Mouse (Mus musculus) ES-E14 (cell line): ENCODE data around the gene Pkm.

Source experiments
- CHD2 ChIP-seq: IDR thresholded peaks from 2 replicates; pipeline ENCODE4 v1.6.1; 2014; ENCODE audit warnings: mild to moderate bottlenecking, low read depth, low read length, inconsistent platforms
- HCFC1 ChIP-seq: IDR thresholded peaks from 2 replicates; pipeline ENCODE4 v1.6.1; 2012; ENCODE audit warnings: low read length, inconsistent platforms, borderline replicate concordance; ENCODE audit not compliant: insufficient read depth
- MAFK ChIP-seq: IDR thresholded peaks from 2 replicates; pipeline ENCODE4 v1.6.1; 2014; ENCODE audit warnings: mild to moderate bottlenecking, low read depth, low read length, inconsistent platforms; ENCODE audit not compliant: insufficient read depth
- ZC3H11A ChIP-seq: IDR thresholded peaks from 2 replicates; pipeline ENCODE4 v1.6.1; 2012; ENCODE audit warnings: low read depth, mild to moderate bottlenecking, inconsistent platforms, low read length, borderline replicate concordance
- ZNF384 ChIP-seq: IDR thresholded peaks from 2 replicates; pipeline ENCODE4 v1.6.1; 2012; ENCODE audit warnings: low read depth, low read length, inconsistent platforms

GRCm38 (mm10) chr9:59616622-59617306 lies 39.4 kb upstream of the Pkm start, which contains the start of gene Parp6:
- TF ChIP-seq ZNF384, result no peak
- no peak for TF ChIP-seq HCFC1
- TF ChIP-seq MAFK, result no peak
- TF ChIP-seq CHD2, result no peak
- TF ChIP-seq ZC3H11A, result no peak
